Mouse (Mus musculus) hindbrain, embryonic 10.5 days (tissue): ENCODE data around the gene Slc47a2. TPM values are rescaled to one million over a fixed set of nuclear protein-coding genes. Genes with fewer than 3 reads are reported as not detected.

Experiments used
- DNase-seq: peaks from one replicate; pipeline ENCODE4 v3.0.0-alpha.2; 2017; ENCODE audit warnings: low spot score
- H3K27ac ChIP-seq: fragments of 300-500 bp; sonication (generic); 2 replicates; pipeline ENCODE4 v1.5.1; 2016; ENCODE audit warnings: mild to moderate bottlenecking, moderate library complexity
- H3K27me3 ChIP-seq: fragments of 300-500 bp; sonication (generic); 2 replicates; pipeline ENCODE4 v1.6.1; 2016; ENCODE audit warnings: mild to moderate bottlenecking; ENCODE audit not compliant: poor library complexity, insufficient read depth, severe bottlenecking
- H3K36me3 ChIP-seq: fragments of 300-500 bp; sonication (generic); 2 replicates; pipeline ENCODE4 v1.6.1; 2016; ENCODE audit warnings: mild to moderate bottlenecking, moderate library complexity
- H3K4me1 ChIP-seq: fragments of 300-500 bp; sonication (generic); replicated peaks from 2 replicates; pipeline ENCODE4 v1.6.1; 2016; ENCODE audit warnings: mild to moderate bottlenecking
- H3K4me3 ChIP-seq: fragments of 300-500 bp; sonication (generic); 2 replicates; pipeline ENCODE4 v1.5.1; 2016; ENCODE audit warnings: mild to moderate bottlenecking, moderate library complexity
- H3K9me3 ChIP-seq: fragments of 300-500 bp; sonication (generic); 2 replicates; pipeline ENCODE4 v1.6.1; 2016; ENCODE audit warnings: mild to moderate bottlenecking, moderate library complexity
- WGBS: fragments of 180-500 bp; shearing (Covaris S2); methylation state at CpG from one replicate; pipeline ENCODE4 v1.1.7; 2016; 5-methylcytosine and 5-hydroxymethylcytosine counted together
- polyA plus RNA-seq: library from polyadenylated mRNA; unstranded; fragments of >200 nt; fragmentation: Nextera tagmentation; extraction: Ambion mirVana; gene quantifications from 2 replicates; pipeline ENCODE4 v1.2.1, GENCODE M21; 2016

The Slc47a2 gene
- polyA plus RNA-seq = not detected in 2 replicates

- Histone ChIP-seq H3K27me3 (peaks cover 65% of the 10 kb centered on the region), H3K9me3 (no peaks in the 10 kb centered on the region), H3K4me1 (peaks cover 15% of the 10 kb centered on the region), H3K36me3 (no peaks in the 10 kb centered on the region), H3K27ac (peak within 1 kb of the TSS; percentile 25; the same call in 1 of the 2 replicates), H3K4me3 (peak within 1 kb of the TSS; percentile 50)
- DNase-seq = peak; percentile 44
- WGBS = 4% methylated on average over 61 of the region's 61 CpGs
Measured at GRCm38 (mm10) chr11:61342505-61343420, at the start of gene Slc47a2. TSS of gene Slc47a2 (minus strand) at chr11:61342860.

GRCm38 (mm10) chr11:61388936-61389335 is 46.3 kb upstream of the Slc47a2 start:
- no peaks in the 10 kb centered on the region for H3K36me3 ChIP-seq
- H3K27ac ChIP-seq = no peak overlapping the region
- H3K4me1 ChIP-seq = no peaks in the 10 kb centered on the region
- H3K27me3 ChIP-seq = no peaks in the 10 kb centered on the region
- DNase-seq = no peak
- H3K9me3 ChIP-seq = peaks cover 5% of the 10 kb centered on the region
- no peak overlapping the region for H3K4me3 ChIP-seq
- 75% methylated on average over 4 of the region's 4 CpGs for WGBS

GRCm38 (mm10) chr11:61388012-61388411 is 45.4 kb upstream of the Slc47a2 start:
- Histone ChIP-seq H3K4me3 (no peak overlapping the region), H3K36me3 (no peaks in the 10 kb centered on the region), H3K27me3 (no peaks in the 10 kb centered on the region), H3K9me3 (peaks cover 5% of the 10 kb centered on the region), H3K4me1 (no peaks in the 10 kb centered on the region), H3K27ac (no peak overlapping the region)
- DNase-seq = peak; percentile 34
- WGBS = 65% methylated on average over 6 of the region's 6 CpGs

- Histone ChIP-seq H3K4me3 (no peak overlapping the region), H3K36me3 (no peaks in the 10 kb centered on the region), H3K9me3 (peaks cover 5% of the 10 kb centered on the region), H3K4me1 (no peaks in the 10 kb centered on the region), H3K27ac (no peak overlapping the region), H3K27me3 (no peaks in the 10 kb centered on the region)
- 72% methylated on average over 6 of the region's 6 CpGs for WGBS
- DNase-seq = no peak
Measured at GRCm38 (mm10) chr11:61387233-61387632, 44.6 kb upstream of the Slc47a2 start.

- no peak for DNase-seq
- Histone ChIP-seq H3K27ac (no peak overlapping the region), H3K36me3 (no peaks in the 10 kb centered on the region), H3K4me3 (no peak overlapping the region), H3K9me3 (no peaks in the 10 kb centered on the region), H3K27me3 (peaks cover 3% of the 10 kb centered on the region; the same call in 1 of the 2 replicates), H3K4me1 (no peaks in the 10 kb centered on the region)
- WGBS = 78% methylated on average over 4 of the region's 4 CpGs
Measured at GRCm38 (mm10) chr11:61385725-61386124, 43.1 kb upstream of the Slc47a2 start.

- DNase-seq = no peak
- Histone ChIP-seq H3K27me3 (peaks cover 42% of the 10 kb centered on the region), H3K36me3 (no peaks in the 10 kb centered on the region), H3K9me3 (no peaks in the 10 kb centered on the region), H3K4me3 (no peak overlapping the region), H3K27ac (no peak overlapping the region), H3K4me1 (peaks cover 8% of the 10 kb centered on the region)
- WGBS = 90% methylated on average over 1 of the region's 1 CpGs
Measured at GRCm38 (mm10) chr11:61381272-61381671, 38.6 kb upstream of the Slc47a2 start.

GRCm38 (mm10) chr11:61378651-61379050 is 36.0 kb upstream of the Slc47a2 start:
- DNase-seq = no peak
- WGBS = 78% methylated on average over 4 of the region's 4 CpGs

GRCm38 (mm10) chr11:61377881-61378613 is 35.4 kb upstream of the Slc47a2 start, which contains the start of gene Slc47a1:
TSS of gene Slc47a1 (minus strand) at chr11:61378345.
- H3K27ac ChIP-seq = no peak within 1 kb of the TSS
- no peaks in the 10 kb centered on the region for H3K36me3 ChIP-seq
- H3K4me3 ChIP-seq = peak within 1 kb of the TSS; percentile 41
- peaks cover 60% of the 10 kb centered on the region for H3K27me3 ChIP-seq
- H3K4me1 ChIP-seq = peaks cover 8% of the 10 kb centered on the region
- 17% methylated on average over 39 of the region's 39 CpGs for WGBS
- peak; percentile 21 for DNase-seq
- H3K9me3 ChIP-seq = no peaks in the 10 kb centered on the region

More at GRCm38 (mm10) chr11:61378651-61379050, 36.0 kb upstream of the Slc47a2 start:
- no peaks in the 10 kb centered on the region for H3K9me3 ChIP-seq
- no peaks in the 10 kb centered on the region for H3K36me3 ChIP-seq
- peaks cover 8% of the 10 kb centered on the region for H3K4me1 ChIP-seq
- H3K27me3 ChIP-seq = peaks cover 60% of the 10 kb centered on the region
- no peak overlapping the region for H3K27ac ChIP-seq
- no peak overlapping the region for H3K4me3 ChIP-seq

- no peak for DNase-seq
- 97% methylated on average over 2 of the region's 2 CpGs for WGBS
- no peaks in the 10 kb centered on the region; the same call in 1 of the 2 replicates for H3K27me3 ChIP-seq
- H3K36me3 ChIP-seq = no peaks in the 10 kb centered on the region
- H3K27ac ChIP-seq = no peak overlapping the region
- no peaks in the 10 kb centered on the region for H3K9me3 ChIP-seq
- no peaks in the 10 kb centered on the region for H3K4me1 ChIP-seq
- no peak overlapping the region for H3K4me3 ChIP-seq
Measured at GRCm38 (mm10) chr11:61368668-61369067, 26.0 kb upstream of the Slc47a2 start.

GRCm38 (mm10) chr11:61366517-61367273 is 24.0 kb upstream of the Slc47a2 start:
- WGBS = 83% methylated on average over 9 of the region's 9 CpGs
- DNase-seq = no peak
- peaks cover 3% of the 10 kb centered on the region; the same call in 1 of the 2 replicates for H3K4me1 ChIP-seq
- no peak overlapping the region for H3K27ac ChIP-seq
- H3K27me3 ChIP-seq = no peaks in the 10 kb centered on the region
- no peaks in the 10 kb centered on the region for H3K9me3 ChIP-seq
- no peak overlapping the region for H3K4me3 ChIP-seq
- H3K36me3 ChIP-seq = no peaks in the 10 kb centered on the region

- Histone ChIP-seq H3K27ac (no peak overlapping the region), H3K9me3 (no peaks in the 10 kb centered on the region), H3K27me3 (no peaks in the 10 kb centered on the region), H3K4me3 (no peak overlapping the region), H3K4me1 (peaks cover 5% of the 10 kb centered on the region; the same call in 1 of the 2 replicates), H3K36me3 (no peaks in the 10 kb centered on the region)
- WGBS = 69% methylated on average over 3 of the region's 3 CpGs
- DNase-seq = no peak
Measured at GRCm38 (mm10) chr11:61365938-61366337, 23.3 kb upstream of the Slc47a2 start.

GRCm38 (mm10) chr11:61364096-61364495 is 21.4 kb upstream of the Slc47a2 start:
- H3K4me3 ChIP-seq = no peak overlapping the region
- peaks cover 5% of the 10 kb centered on the region; the same call in 1 of the 2 replicates for H3K4me1 ChIP-seq
- no peaks in the 10 kb centered on the region for H3K36me3 ChIP-seq
- H3K27me3 ChIP-seq = no peaks in the 10 kb centered on the region
- WGBS = 82% methylated on average over 6 of the region's 6 CpGs
- H3K9me3 ChIP-seq = no peaks in the 10 kb centered on the region
- no peak overlapping the region for H3K27ac ChIP-seq
- no peak for DNase-seq
